Mouse (Mus musculus) right cerebral cortex, postnatal 10 days (tissue): ENCODE results near the gene Flnb.

Source experiments
- DNase-seq, 2 experiments: peaks; one replicate each; pipeline ENCODE4 v3.0.0; 2021; ENCODE audit warnings: low spot score in 2 of 2

Flnb gene

DNA sequence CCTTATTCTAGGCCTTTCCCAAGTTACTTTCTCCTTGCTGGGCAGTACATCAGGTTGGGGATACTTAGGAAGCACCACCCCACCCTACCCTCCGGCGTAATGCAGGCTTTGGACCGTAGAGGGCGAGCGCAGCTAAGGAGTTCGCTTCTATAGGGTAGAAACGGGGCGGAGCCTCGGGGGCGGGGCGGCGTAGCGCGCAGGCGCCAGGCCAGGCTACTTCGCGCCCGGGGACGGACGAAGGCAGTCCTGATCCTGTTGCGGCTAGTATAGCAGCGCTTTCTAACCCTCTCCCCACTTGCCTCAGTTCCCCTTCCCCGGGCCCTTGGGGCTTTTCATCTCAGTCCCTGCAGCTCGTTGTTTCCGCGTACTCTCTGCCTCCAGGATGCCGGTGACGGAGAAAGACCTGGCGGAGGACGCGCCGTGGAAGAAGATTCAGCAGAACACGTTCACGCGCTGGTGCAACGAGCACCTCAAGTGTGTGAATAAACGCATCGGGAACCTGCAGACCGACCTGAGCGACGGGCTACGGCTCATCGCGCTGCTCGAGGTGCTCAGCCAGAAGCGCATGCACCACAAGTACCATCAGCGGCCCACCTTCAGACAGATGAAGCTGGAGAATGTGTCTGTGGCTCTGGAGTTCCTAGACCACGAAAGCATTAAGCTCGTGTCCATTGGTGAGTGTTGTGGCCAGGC lies at the start of gene Flnb:
Gene Flnb, plus strand, starts transcription at position 188 of the 693 bp plus-strand sequence.
- DNase-seq, result peak; percentile 94 to 97

DNA sequence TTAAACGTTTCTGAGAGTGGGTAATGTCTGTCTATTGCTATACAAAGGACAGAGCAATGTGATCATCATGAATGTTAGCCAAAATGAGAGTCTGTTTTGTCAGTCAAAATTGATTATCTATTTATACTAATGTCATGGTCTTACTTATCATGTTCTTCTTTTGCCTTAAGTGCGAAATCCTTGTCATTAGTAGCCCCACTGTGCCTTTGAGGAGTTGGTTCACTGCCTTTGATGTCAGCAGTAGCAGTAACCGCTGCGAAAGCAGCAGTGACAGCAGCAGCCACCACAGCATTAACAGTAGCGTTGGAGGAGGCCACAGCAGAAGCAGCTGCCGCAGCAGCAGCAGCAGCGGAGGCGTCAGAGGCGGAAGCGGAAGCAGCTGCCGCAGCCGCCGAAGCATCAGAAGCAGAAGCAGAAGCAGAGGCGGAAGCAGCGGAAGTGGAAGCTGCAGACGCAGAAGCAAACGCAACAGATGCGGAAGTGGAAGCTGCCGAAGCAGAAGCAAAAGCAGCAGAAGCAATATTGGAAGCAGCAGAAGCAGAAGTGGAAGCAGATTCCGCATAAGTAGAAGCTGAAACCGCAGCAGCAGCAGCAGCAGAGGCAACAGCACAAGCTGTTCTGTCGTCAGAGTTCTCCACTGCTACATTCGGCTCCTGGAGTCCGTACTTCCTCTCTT lies 43.9 kb upstream of the Flnb start:
- peak; percentile 53 to 62 for DNase-seq

DNA sequence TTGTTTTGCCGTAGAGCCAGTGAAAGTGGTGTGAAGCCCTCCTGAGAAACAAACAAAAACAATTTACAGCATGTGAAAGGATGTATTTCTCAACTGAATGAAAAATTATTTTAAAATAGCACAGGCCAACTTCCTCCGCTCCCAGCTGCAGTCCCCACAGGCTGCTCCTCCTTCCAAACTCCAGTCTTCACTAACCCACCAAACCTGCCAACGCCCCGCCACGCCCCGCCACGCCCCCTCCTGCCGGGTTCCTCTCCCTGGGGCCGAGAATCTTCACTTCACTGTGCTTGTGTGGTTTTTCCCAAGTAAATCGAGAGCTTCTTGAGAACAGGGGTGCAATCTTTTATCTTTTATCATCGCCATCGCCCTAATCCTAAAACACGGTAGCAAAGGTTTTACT lies 31.7 kb upstream of the Flnb start:
- no peak for DNase-seq

GRCm38 (mm10) chr14:7789266-7790030 lies 28.3 kb upstream of the Flnb start:
- no peak for DNase-seq

DNA sequence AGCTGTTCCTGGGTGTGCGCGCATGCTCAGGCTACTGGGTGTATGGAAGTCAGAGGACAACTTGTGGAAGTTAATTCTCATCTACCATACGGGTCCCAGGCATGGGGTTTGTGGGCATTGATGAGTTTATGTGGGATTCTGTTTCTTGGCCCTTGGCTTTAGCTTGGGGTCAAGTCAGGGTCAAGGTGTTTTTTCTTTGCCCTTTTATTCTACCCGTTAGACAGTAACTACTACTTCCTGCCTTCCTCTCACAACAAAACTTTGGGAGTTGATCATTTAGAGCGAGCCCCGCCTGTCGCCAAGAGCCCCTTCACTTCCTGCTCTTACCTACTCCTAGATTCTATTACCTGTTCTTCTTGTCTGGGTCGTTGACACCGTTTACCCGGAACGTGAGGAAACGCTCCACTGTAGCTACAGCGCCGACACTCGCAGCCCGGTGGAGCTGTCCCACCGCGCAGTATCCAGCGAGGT lies 26.7 kb upstream of the Flnb start:
- no peak for DNase-seq

GRCm38 (mm10) chr14:7791532-7792159 lies 26.1 kb upstream of the Flnb start, which contains the start of gene Gm26661:
TSS of gene Gm26661 (plus strand) at chr14:7791587.
- DNase-seq, result peak; percentile 36 to 53

DNA sequence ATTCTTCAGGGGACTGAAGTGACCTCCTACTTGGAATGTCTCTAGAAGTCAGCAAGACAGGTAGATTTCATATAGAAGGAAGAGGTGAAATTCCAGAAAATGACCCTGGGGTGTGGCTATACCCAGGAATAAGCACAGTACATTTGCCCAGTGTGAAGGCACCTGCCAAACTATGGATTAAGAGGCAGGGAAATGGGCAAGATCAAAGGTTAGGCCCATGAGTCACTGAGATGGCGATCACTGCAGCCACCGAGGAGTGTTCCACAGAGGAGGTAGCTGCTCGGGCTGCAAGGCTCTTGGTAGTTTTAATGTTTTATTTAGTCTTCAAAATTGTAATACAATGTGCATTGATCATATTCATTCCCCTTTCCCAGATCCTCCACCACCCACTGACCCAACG lies 21.8 kb upstream of the Flnb start:
- DNase-seq, result no peak

DNA sequence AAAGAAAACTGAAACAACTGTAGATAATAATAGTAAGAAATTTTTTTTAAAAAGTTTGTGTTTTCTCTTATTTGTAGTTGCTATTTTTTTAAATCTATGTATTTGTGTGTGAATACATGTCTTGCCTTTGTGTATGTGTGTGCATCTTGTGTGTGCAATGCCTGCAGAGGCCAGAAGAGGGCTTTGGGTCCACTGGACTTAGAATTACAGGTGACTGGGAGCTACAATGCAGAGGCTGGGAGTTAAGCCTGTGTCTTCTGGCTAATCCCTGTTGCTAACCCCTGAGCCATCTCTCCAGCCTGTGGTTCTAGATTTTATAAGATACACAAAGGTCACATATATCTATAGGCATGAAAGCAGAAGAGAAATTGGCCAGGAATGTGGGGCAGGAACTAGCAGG lies 17.1 kb upstream of the Flnb start:
- DNase-seq, result no peak

- peak in 1 of 2 experiments; percentile 60 for DNase-seq
Observed at GRCm38 (mm10) chr14:7801831-7802230, 15.9 kb upstream of the Flnb start.

DNA sequence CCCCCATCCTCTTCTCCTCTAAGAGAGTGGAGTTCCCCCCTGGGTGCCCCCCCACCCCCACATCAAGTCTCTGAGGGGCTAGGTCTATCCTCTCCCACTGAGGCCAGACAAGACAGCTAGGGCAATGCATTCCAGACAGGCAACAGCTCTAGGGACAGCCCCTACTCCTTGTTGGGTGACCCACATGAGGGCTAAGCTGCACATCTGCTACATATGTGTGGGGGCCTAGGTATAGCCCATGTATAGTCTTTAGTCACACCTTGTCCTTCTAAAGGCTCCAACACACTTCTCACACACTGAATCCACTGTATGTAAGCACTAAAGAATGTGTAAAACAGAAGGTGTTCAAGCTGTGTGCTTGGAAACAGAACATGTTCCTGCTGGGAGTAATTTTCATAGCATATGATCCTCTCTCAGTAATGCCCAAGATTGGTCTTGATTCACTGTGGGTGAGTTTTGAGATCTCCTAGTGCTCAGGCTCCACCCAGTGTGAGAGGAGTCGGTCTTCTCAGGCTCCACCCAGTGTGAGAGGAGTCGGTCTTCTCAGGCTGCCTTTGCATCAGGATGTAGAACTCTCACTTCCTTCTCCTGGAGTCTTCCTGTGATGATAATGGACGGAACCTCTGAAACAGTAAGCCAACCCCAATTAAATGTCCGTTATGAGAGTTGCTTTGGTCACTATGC lies 13.7 kb upstream of the Flnb start:
- DNase-seq, result no peak

GRCm38 (mm10) chr14:7804558-7804905 lies 13.2 kb upstream of the Flnb start:
- DNase-seq, result no peak

DNA sequence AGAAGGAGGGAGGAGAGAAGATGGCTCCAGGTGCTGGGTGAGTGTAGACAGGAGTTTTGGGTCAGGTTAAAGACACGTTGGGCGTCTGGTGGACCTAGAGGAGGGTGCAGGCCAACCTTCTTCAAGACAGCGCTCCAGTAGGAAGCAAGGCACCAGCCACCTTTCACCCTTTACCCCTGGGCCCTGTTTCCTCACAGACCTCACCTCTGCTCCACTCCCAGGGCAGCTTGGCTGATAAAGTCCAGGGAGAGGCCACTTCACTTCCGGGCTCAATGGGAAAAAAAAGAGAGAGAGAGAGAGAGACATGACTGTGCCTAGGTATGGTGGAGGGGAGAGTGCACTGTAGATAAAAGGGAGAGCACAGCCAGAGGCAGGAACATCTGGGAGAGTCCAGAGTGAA lies 10.0 kb upstream of the Flnb start:
- no peak for DNase-seq

- DNase-seq, result no peak
Observed at GRCm38 (mm10) chr14:7808501-7808981, 9.2 kb upstream of the Flnb start.

DNA sequence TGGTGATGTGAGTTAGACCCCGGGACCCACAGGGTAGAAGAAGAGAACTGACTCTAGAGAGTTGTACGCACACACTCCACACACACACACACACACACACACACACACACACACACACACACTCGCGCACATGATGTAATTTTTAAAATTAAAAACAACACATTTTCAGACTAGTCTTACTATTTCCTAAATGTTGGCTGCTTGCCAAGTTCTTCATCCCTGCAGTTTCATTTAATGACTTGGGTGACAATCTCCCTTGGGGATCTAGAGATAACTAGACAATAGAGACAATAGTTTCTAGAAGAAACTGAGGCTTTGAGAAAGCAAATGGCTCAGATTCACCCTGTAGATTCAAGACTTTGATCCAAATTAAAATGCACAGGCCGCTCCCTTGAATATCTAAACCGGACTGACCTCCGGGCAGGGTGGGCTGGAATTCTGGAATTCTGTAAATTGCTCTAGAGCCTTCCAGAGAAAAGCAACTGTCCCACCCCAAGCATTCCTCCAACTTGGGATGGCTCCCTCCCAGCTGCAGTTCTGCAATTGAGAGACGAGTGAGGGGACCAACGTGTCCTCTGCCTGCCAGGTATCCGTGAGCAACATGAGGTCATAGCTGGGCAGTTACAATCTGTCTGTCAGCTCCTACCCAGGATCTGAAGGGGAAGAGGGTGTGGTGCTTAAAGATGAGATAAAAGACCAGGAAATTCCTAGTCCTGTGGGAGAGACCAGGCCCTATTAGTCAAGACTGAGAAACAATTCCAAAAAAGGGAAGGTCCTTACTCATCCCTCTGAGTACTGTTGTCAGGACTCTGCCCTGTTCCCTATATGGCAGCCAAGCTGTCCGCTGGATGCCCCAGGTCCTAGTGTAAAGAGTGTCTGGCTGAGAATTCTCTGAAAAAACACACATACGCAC lies 8.5 kb upstream of the Flnb start:
- DNase-seq, result no peak

- peak in 1 of 2 experiments; percentile 31 for DNase-seq
Observed at GRCm38 (mm10) chr14:7818463-7819121, 835 bp downstream of the Flnb start.

GRCm38 (mm10) chr14:7819446-7819845 lies 1.7 kb downstream of the Flnb start:
- DNase-seq, result no peak

DNA sequence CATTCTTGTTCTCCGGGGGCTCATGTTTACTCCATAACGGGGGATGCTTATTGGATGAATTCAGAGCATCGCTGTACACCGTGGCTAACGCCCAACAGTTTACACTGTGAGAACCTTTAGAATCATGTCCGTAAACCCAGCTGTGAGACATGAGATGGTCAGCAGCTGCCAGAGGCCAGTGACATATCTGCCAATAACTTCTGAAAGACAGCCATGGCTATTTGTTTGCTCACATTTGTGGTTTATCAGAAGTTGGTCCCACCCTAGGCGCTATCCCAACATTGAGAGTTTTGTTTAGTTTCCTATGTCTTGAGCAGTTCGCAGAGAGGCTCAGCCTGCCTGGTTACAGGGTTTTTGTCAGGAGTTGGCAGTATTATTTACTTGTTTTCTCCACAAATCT lies 3.6 kb downstream of the Flnb start:
- DNase-seq, result no peak

- no peak for DNase-seq
Observed at GRCm38 (mm10) chr14:7822693-7823092, 4.9 kb downstream of the Flnb start.

DNA sequence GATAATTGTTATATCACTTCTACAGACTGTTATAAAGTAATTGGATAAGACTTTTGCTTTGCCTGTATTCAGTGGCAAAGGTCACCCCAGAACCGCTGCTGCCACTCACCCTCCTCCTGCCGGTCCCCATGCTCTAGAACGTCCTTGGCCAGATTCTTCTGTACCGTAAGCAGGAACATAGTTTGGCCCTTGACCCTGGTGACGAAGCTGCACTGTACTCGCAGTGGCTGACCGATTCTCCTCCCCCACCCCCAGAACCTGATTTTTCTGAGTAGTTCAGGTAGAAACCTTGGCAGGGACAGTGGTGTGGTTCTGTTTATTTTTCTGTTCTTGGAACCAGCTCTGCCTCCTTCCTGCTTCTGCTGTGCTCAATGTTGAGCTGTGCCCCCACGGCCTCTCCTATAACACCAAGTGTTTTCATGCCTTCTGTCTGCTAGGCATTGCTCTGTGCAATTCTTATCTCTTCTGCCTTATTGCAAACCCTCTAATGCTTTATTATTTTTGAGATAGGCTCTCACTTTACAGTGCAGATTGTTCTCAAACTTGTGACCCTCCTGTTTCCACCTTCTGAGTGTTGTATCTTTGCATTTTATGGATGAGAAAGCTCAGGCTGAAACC lies 7.0 kb downstream of the Flnb start:
- DNase-seq, result no peak
